Mouse (Mus musculus) left cerebral cortex, postnatal 4 days (tissue): Measurements from ENCODE around the gene Usp30. TPM values are rescaled to one million over a fixed set of nuclear protein-coding genes. Genes with fewer than 3 reads are reported as not detected.

Experiments
- DNase-seq: peaks from one replicate; pipeline ENCODE4 v3.0.0-alpha.2; 2022
- intact Hi-C: fragments of 180-260 bp; cut with DNase I; formaldehyde crosslinking; loops from one replicate; pipeline ENCODE4 v1.15.1; 2025
- total RNA-seq, 2 experiments: library from RNA; stranded (reverse); gene quantifications; 2 replicates each; pipeline ENCODE4 v1.2.3; 2021

Usp30 gene
- total RNA-seq, 2 experiments from 2014 or later = 31.6 to 34.8 TPM

- DNase-seq = no peak
- intact Hi-C loops = no loop called here
Observed at GRCm38 (mm10) chr5:114061675-114062074, 3.6 kb upstream of the Usp30 start.

GRCm38 (mm10) chr5:114063958-114064357 is 1.3 kb upstream of the Usp30 start:
- DNase-seq = no peak
- intact Hi-C loops = no loop called here

GRCm38 (mm10) chr5:114066601-114067000 is 1.3 kb downstream of the Usp30 start:
- intact Hi-C loops = no loop called here
- no peak for DNase-seq

GRCm38 (mm10) chr5:114067543-114067942 is 2.3 kb downstream of the Usp30 start:
- intact Hi-C loops = no loop called here
- DNase-seq = no peak

GRCm38 (mm10) chr5:114067982-114068381 is 2.7 kb downstream of the Usp30 start:
- intact Hi-C loops = no loop called here
- no peak for DNase-seq

- DNase-seq = no peak
- intact Hi-C loops = no loop called here
Observed at GRCm38 (mm10) chr5:114070858-114071257, 5.6 kb downstream of the Usp30 start.

GRCm38 (mm10) chr5:114072262-114072661 is 7.0 kb downstream of the Usp30 start:
- no peak for DNase-seq
- intact Hi-C loops = no loop called here

GRCm38 (mm10) chr5:114077009-114077408 is 11.7 kb downstream of the Usp30 start:
- no peak for DNase-seq
- intact Hi-C loops = no loop called here

GRCm38 (mm10) chr5:114085501-114085900 is 20.2 kb downstream of the Usp30 start:
- intact Hi-C loops = no loop called here
- no peak for DNase-seq

GRCm38 (mm10) chr5:114087875-114088480 is 22.7 kb downstream of the Usp30 start:
- intact Hi-C loops = no loop called here
- peak; percentile 24 for DNase-seq

- intact Hi-C loops = no loop called here
- DNase-seq = no peak
Observed at GRCm38 (mm10) chr5:114090421-114091013, 25.3 kb downstream of the Usp30 start.

GRCm38 (mm10) chr5:114091057-114091807 is 26.0 kb downstream of the Usp30 start, which contains the start of gene Svop:
Gene Svop (minus strand): TSS chr5:114091570.
- DNase-seq = peak; percentile 79
- intact Hi-C loops = no loop called here

GRCm38 (mm10) chr5:114099709-114100389 is 34.6 kb downstream of the Usp30 start:
- intact Hi-C loops = no loop called here
- DNase-seq = peak; percentile 91

- intact Hi-C loops = no loop called here
- DNase-seq = no peak
Observed at GRCm38 (mm10) chr5:114100390-114101099, 35.3 kb downstream of the Usp30 start.

GRCm38 (mm10) chr5:114101873-114102272 is 36.6 kb downstream of the Usp30 start:
- no peak for DNase-seq
- intact Hi-C loops = no loop called here

- intact Hi-C loops = no loop called here
- DNase-seq = no peak
Observed at GRCm38 (mm10) chr5:114102807-114103206, 37.5 kb downstream of the Usp30 start.

- DNase-seq = no peak
- intact Hi-C loops = no loop called here
Observed at GRCm38 (mm10) chr5:114106391-114106935, 41.2 kb downstream of the Usp30 start.

- intact Hi-C loops = no loop called here
- no peak for DNase-seq
Observed at GRCm38 (mm10) chr5:114113334-114113733, 48.1 kb downstream of the Usp30 start.

GRCm38 (mm10) chr5:114115030-114115429 is 49.8 kb downstream of the Usp30 start:
- DNase-seq = no peak
- intact Hi-C loops = no loop called here

GRCm38 (mm10) chr5:114116586-114116985 is 51.3 kb downstream of the Usp30 start:
- DNase-seq = no peak
- intact Hi-C loops = no loop called here
